In genomic region chr6:86053594-86053993, GRCm38 (mm10) we compare ENCODE assay signal across 14 mouse cellular contexts. TPM values are rescaled to one million over a fixed set of nuclear protein-coding genes. Genes with fewer than 3 reads are reported as not detected.
DNase-seq lines count a peak whose midpoint lies in the region; ATAC-seq and TF ChIP-seq lines count a peak whose summit lies in the region.
"Had no signal": no experiment of that assay in that cellular context is flagged by ENCODE, and none has a peak within 500 bp of the region (broad histone marks: within the 10 kb centered on the region; RNA-seq: fewer than 3 reads in every experiment).

No protein-coding gene starts in this region.

- peak overlapping the region; percentile 73 for H3K27ac ChIP-seq in embryonic facial prominence, embryonic 10.5 days (replicated peaks)
- H3K27ac ChIP-seq in forebrain, embryonic 10.5 days, result peak overlapping the region; percentile 88
- H3K27ac ChIP-seq in hindbrain, embryonic 15.5 days (replicated peaks), result peak overlapping the region; percentile 93
- H3K27ac ChIP-seq in midbrain, embryonic 12.5 days (replicated peaks), result peak overlapping the region; percentile 97

- no peaks in the 10 kb centered on the region for H3K27me3 ChIP-seq in embryonic facial prominence, embryonic 10.5 days (replicated peaks; ENCODE audit: low read depth, poor library complexity, severe bottlenecking)
- no peaks in the 10 kb centered on the region for H3K27me3 ChIP-seq in forebrain, embryonic 10.5 days (ENCODE audit: poor library complexity, severe bottlenecking)
- no peaks in the 10 kb centered on the region for H3K27me3 ChIP-seq in hindbrain, embryonic 15.5 days
- no peaks in the 10 kb centered on the region; the same call in 1 of the 2 replicates for H3K27me3 ChIP-seq in midbrain, embryonic 12.5 days

- no peak for DNase-seq in embryonic facial prominence, embryonic 10.5 days (ENCODE audit: low spot score)
- DNase-seq in forebrain, embryonic 10.5 days (ENCODE audit: extremely low spot score, low spot score), result no peak
- DNase-seq in lung, adult 2 months, result no peak
- no peak for DNase-seq in urinary bladder, postnatal 25 days (ENCODE audit: low spot score)
- no peak for DNase-seq in frontal cortex, postnatal 36 days (ENCODE audit: low spot score in 2 of 2)
- DNase-seq: cerebellum, adult 8-10 months; gastrocnemius, postnatal 14 days; heart, postnatal 14 days had no signal

- H3K36me3 ChIP-seq in embryonic facial prominence, embryonic 10.5 days (replicated peaks), result no peaks in the 10 kb centered on the region
- no peaks in the 10 kb centered on the region for H3K36me3 ChIP-seq in forebrain, embryonic 10.5 days (replicated peaks)
- H3K36me3 ChIP-seq in hindbrain, embryonic 15.5 days, result no peaks in the 10 kb centered on the region
- H3K36me3 ChIP-seq in midbrain, embryonic 12.5 days, result no peaks in the 10 kb centered on the region

- H3K9me3 ChIP-seq in embryonic facial prominence, embryonic 10.5 days, result no peaks in the 10 kb centered on the region
- H3K9me3 ChIP-seq in forebrain, embryonic 10.5 days, result no peaks in the 10 kb centered on the region
- H3K9me3 ChIP-seq in hindbrain, embryonic 15.5 days, result no peaks in the 10 kb centered on the region
- no peaks in the 10 kb centered on the region for H3K9me3 ChIP-seq in midbrain, embryonic 12.5 days

- ATAC-seq in hindbrain, embryonic 15.5 days (ENCODE audit: low FRiP score, low read depth), result no peak
- ATAC-seq in midbrain, embryonic 12.5 days (ENCODE audit: low FRiP score, low read depth), result no peak; the same call in 1 of the 2 replicates
- no peak for ATAC-seq in frontal cortex, adult (ENCODE audit: low TSS enrichment)

- H3K4me2 ChIP-seq in hindbrain, embryonic 15.5 days, result no peak overlapping the region
- peak overlapping the region; percentile 40 for H3K4me2 ChIP-seq in midbrain, embryonic 12.5 days (replicated peaks)

- H3K9ac ChIP-seq in hindbrain, embryonic 15.5 days, result no peak overlapping the region
- peak overlapping the region; percentile 34; the same call in 1 of the 2 replicates for H3K9ac ChIP-seq in midbrain, embryonic 12.5 days (replicated peaks)

- TF ChIP-seq CTCF in lung, adult 2 months (IDR thresholded peaks at IDR 0.05; ENCODE audit: insufficient read depth, low read length), result no peak

- 75% methylated on average over 5 of the region's 5 CpGs for WGBS in embryonic facial prominence, embryonic 10.5 days
- WGBS in forebrain, embryonic 10.5 days, result 79% methylated on average over 5 of the region's 5 CpGs
- WGBS in hindbrain, embryonic 15.5 days, result 57% methylated on average over 5 of the region's 5 CpGs
- 63% methylated on average over 5 of the region's 5 CpGs for WGBS in midbrain, embryonic 12.5 days
- WGBS in lung, adult 2 months, result 65% methylated on average over 5 of the region's 5 CpGs

- TF ChIP-seq POLR2A in lung, adult 2 months (IDR thresholded peaks at IDR 0.05; ENCODE audit: borderline replicate concordance, extremely low read depth, low read depth, low read length), result no peak

- peaks cover 47% of the 10 kb centered on the region for H3K4me1 ChIP-seq in embryonic facial prominence, embryonic 10.5 days
- H3K4me1 ChIP-seq in forebrain, embryonic 10.5 days, result peaks cover 64% of the 10 kb centered on the region
- H3K4me1 ChIP-seq in hindbrain, embryonic 15.5 days (replicated peaks), result peaks cover 69% of the 10 kb centered on the region
- H3K4me1 ChIP-seq in midbrain, embryonic 12.5 days, result peaks cover 62% of the 10 kb centered on the region
- no peaks in the 10 kb centered on the region for H3K4me1 ChIP-seq in lung, adult 2 months (ENCODE audit: control insufficient read depth, insufficient read depth, low read length)

- no peak overlapping the region for H3K4me3 ChIP-seq in embryonic facial prominence, embryonic 10.5 days
- no peak overlapping the region; the same call in 1 of the 2 replicates for H3K4me3 ChIP-seq in forebrain, embryonic 10.5 days
- H3K4me3 ChIP-seq in hindbrain, embryonic 15.5 days, result no peak overlapping the region
- no peak overlapping the region for H3K4me3 ChIP-seq in midbrain, embryonic 12.5 days
- no peak overlapping the region for H3K4me3 ChIP-seq in lung, adult 2 months (replicated peaks; ENCODE audit: extremely low read depth, low read depth, low read length)

RNA-seq across cellular contexts. Expression of gene Add2, which starts 25.1 kb away (rescaled TPM):
- 23.4 and 26.6 TPM in 2 replicates for polyA plus RNA-seq in embryonic facial prominence, embryonic 10.5 days (2016; fragmentation: Nextera tagmentation; extraction: Ambion mirVana)
- polyA plus RNA-seq in forebrain, embryonic 10.5 days (2016; fragmentation: Nextera tagmentation; extraction: Ambion mirVana), result 30.7 and 36.5 TPM in 2 replicates
- 142 and 149 TPM in 2 replicates for polyA plus RNA-seq in hindbrain, embryonic 15.5 days (2015; fragmentation: Nextera tagmentation; extraction: Ambion mirVana)
- polyA plus RNA-seq in midbrain, embryonic 12.5 days (2016; fragmentation: Nextera tagmentation; extraction: Ambion mirVana), result 127 and 130 TPM in 2 replicates
- polyA plus RNA-seq in lung, adult 2 months (2012; rRNA removed), result 0.17 and 0.80 TPM in 2 replicates

RNA-seq across cellular contexts. Expression of gene Figla, which starts 37.6 kb away (rescaled TPM):
- not detected in 2 replicates for polyA plus RNA-seq in embryonic facial prominence, embryonic 10.5 days (2016; fragmentation: Nextera tagmentation; extraction: Ambion mirVana)
- polyA plus RNA-seq in forebrain, embryonic 10.5 days (2016; fragmentation: Nextera tagmentation; extraction: Ambion mirVana), result not detected in 2 replicates
- polyA plus RNA-seq in hindbrain, embryonic 15.5 days (2015; fragmentation: Nextera tagmentation; extraction: Ambion mirVana), result not detected in 2 replicates
- polyA plus RNA-seq in midbrain, embryonic 12.5 days (2016; fragmentation: Nextera tagmentation; extraction: Ambion mirVana), result not detected in 2 replicates
- polyA plus RNA-seq in lung, adult 2 months (2012; rRNA removed), result not detected in 2 replicates
- polyA plus RNA-seq: kidney, embryonic 16.5 days; lung, embryonic 16.5 days; stomach, embryonic 16.5 days had no signal

Comparison
In these comparisons a context has a peak if more than half of its experiments do, and no peak if none do; other contexts are left out.
1. RNA of gene Add2, which starts 25.1 kb away (polyA plus RNA-seq): 142 to 149 TPM in hindbrain, embryonic 15.5 days, 127 to 130 TPM in midbrain, embryonic 12.5 days, 30.7 to 36.5 TPM in forebrain, embryonic 10.5 days and 23.4 to 26.6 TPM in embryonic facial prominence, embryonic 10.5 days; 0.17 to 0.80 TPM in lung, adult 2 months; every median in the first group is over 10 times any median in the second.
2. Peak in every context shown above with its lines, with median percentiles within 50 percentile points of each other: H3K27ac ChIP-seq.